7 mouse cellular contexts compared by ENCODE assay signal in the genomic region with DNA sequence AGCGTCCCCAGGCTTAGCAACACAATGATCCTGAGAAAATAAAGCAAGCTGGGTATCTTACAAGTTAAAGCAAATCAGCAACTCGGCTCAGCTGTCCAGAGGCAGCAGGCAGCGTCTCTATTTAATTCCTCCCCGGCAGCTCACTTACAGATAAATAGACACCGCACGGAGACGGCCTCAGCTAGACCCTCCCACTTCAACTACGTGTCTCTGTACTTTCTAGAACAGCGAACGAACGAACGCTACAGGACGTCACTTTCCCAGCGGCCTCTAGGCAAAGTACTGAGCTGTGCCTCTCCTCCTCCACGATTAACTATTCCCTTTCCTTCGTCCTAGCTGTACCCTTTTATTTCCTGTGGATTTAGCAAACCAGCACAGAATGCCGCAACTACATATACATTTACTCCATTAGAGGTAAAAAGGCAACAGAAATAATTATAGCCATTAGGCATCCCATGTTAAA. TPM values are rescaled to one million over a fixed set of nuclear protein-coding genes. Genes with fewer than 3 reads are reported as not detected.
DNase-seq lines count a peak whose midpoint lies in the region; ATAC-seq lines count a peak whose summit lies in the region.

No protein-coding gene starts in this region.

- ATAC-seq in intestine, embryonic 15.5 days, result peak; percentile 98

- 1% methylated on average over 17 of the region's 17 CpGs for WGBS in intestine, embryonic 15.5 days
- 1% methylated on average over 17 of the region's 17 CpGs for WGBS in midbrain, embryonic 10.5 days

- H3K4me1 ChIP-seq in intestine, embryonic 15.5 days (replicated peaks), result 0 out of 2 replicates have a peak, but pooled peaks cover 3% of the 10 kb centered on the region
- peaks cover 25% of the 10 kb centered on the region for H3K4me1 ChIP-seq in midbrain, embryonic 10.5 days

- H3K36me3 ChIP-seq in intestine, embryonic 15.5 days, result no peaks in the 10 kb centered on the region
- no peaks in the 10 kb centered on the region for H3K36me3 ChIP-seq in midbrain, embryonic 10.5 days

- no peaks in the 10 kb centered on the region for H3K9me3 ChIP-seq in intestine, embryonic 15.5 days
- H3K9me3 ChIP-seq in midbrain, embryonic 10.5 days (replicated peaks), result no peaks in the 10 kb centered on the region

- H3K27me3 ChIP-seq in intestine, embryonic 15.5 days (replicated peaks), result no peaks in the 10 kb centered on the region
- H3K27me3 ChIP-seq in midbrain, embryonic 10.5 days (ENCODE audit: low read depth, poor library complexity, severe bottlenecking), result peaks cover 5% of the 10 kb centered on the region; the same call in 1 of the 2 replicates

- H3K9ac ChIP-seq in intestine, embryonic 15.5 days, result peak overlapping the region; percentile 50

- H3K27ac ChIP-seq in intestine, embryonic 15.5 days, result peak overlapping the region; percentile 90
- peak overlapping the region; percentile 57 for H3K27ac ChIP-seq in midbrain, embryonic 10.5 days (replicated peaks)

- peak overlapping the region; percentile 58 for H3K4me2 ChIP-seq in intestine, embryonic 15.5 days (replicated peaks)

- peak overlapping the region; percentile 46 for H3K4me3 ChIP-seq in intestine, embryonic 15.5 days (replicated peaks)
- peak overlapping the region; percentile 52 for H3K4me3 ChIP-seq in midbrain, embryonic 10.5 days

- peak; percentile 92 to 98 for DNase-seq in adrenal gland, adult (ENCODE audit: inconsistent age in 2 of 2, low spot score in 1 of 2)
- peak; percentile 96 for DNase-seq in embryo, embryonic 10.5 days (ENCODE audit: low spot score)
- DNase-seq in gastrocnemius, postnatal 25 days, result peak; percentile 87
- peak; percentile 89 to 98 for DNase-seq in left cerebral cortex, postnatal 25 days (ENCODE audit: low spot score in 2 of 2)
- peak; percentile 79 for DNase-seq in midbrain, embryonic 10.5 days (ENCODE audit: low spot score)
- peak; percentile 68 for DNase-seq in right cerebral cortex, postnatal 4 days

- intact Hi-C loops in left cerebral cortex, postnatal 25 days (cut with DNase I), result loop anchor here (1.0 to 2.0 kb wide), 2 partner anchors 17 to 83 kb away; a partner anchor contains a TSS

RNA-seq across cellular contexts. Expression of a gene that starts 16.4 kb away (rescaled TPM):
- total RNA-seq in gastrocnemius, postnatal 25 days (2021), result 10 to 100 TPM; 43.3 to 47.7 TPM
- polyA plus RNA-seq in intestine, embryonic 15.5 days (2015; fragmentation: Nextera tagmentation; extraction: Ambion mirVana), result 23.1 and 25.5 TPM in 2 replicates
- 10 to 100 TPM; 71.5 to 72.5 TPM for total RNA-seq in left cerebral cortex, postnatal 25 days (2021)
- polyA plus RNA-seq in midbrain, embryonic 10.5 days (2016; fragmentation: Nextera tagmentation; extraction: Ambion mirVana), result 20.1 and 22.6 TPM in 2 replicates

RNA-seq across cellular contexts. Expression of a gene that starts 16.6 kb away (rescaled TPM):
- total RNA-seq in gastrocnemius, postnatal 25 days (2021), result 10 to 100 TPM; 29.1 to 29.7 TPM
- polyA plus RNA-seq in intestine, embryonic 15.5 days (2015; fragmentation: Nextera tagmentation; extraction: Ambion mirVana), result 177 and 205 TPM in 2 replicates
- total RNA-seq in left cerebral cortex, postnatal 25 days (2021), result 100 to 1,000 TPM; 115 to 128 TPM
- 411 and 422 TPM in 2 replicates for polyA plus RNA-seq in midbrain, embryonic 10.5 days (2016; fragmentation: Nextera tagmentation; extraction: Ambion mirVana)

RNA-seq across cellular contexts. Expression of a gene that starts 27.6 kb away (rescaled TPM):
- under 1 TPM; 0.24 to 0.59 TPM for total RNA-seq in gastrocnemius, postnatal 25 days (2021)
- polyA plus RNA-seq in intestine, embryonic 15.5 days (2015; fragmentation: Nextera tagmentation; extraction: Ambion mirVana), result 171 and 172 TPM in 2 replicates
- total RNA-seq in left cerebral cortex, postnatal 25 days (2021), result 1 to 10 TPM; 1.8 to 5.8 TPM
- polyA plus RNA-seq in midbrain, embryonic 10.5 days (2016; fragmentation: Nextera tagmentation; extraction: Ambion mirVana), result 0.95 and 1.5 TPM in 2 replicates

Comparison
In these comparisons a context has a peak if more than half of its experiments do, and no peak if none do; other contexts are left out.
1. Peak in every context shown above with its lines: DNase-seq, ATAC-seq, H3K4me3 ChIP-seq and H3K27ac ChIP-seq.